Mouse (Mus musculus) G1E-ER4 (cell line): ENCODE data around the gene Hsp90ab1. TPM values are rescaled to one million over a fixed set of nuclear protein-coding genes. Genes with fewer than 3 reads are reported as not detected.

Source experiments
- GATA1 ChIP-seq: IDR thresholded peaks from one replicate; pipeline ENCODE4 v1.8.0; 2012; ENCODE audit warnings: low read length, inconsistent platforms
- polyA plus RNA-seq: library from polyadenylated mRNA; stranded (reverse); fragments of >175 nt; gene quantifications from 2 replicates; pipeline ENCODE4 v1.2.3, GENCODE M21; 2012

Gene Hsp90ab1
- polyA plus RNA-seq, 1 experiment = 319 TPM

DNA sequence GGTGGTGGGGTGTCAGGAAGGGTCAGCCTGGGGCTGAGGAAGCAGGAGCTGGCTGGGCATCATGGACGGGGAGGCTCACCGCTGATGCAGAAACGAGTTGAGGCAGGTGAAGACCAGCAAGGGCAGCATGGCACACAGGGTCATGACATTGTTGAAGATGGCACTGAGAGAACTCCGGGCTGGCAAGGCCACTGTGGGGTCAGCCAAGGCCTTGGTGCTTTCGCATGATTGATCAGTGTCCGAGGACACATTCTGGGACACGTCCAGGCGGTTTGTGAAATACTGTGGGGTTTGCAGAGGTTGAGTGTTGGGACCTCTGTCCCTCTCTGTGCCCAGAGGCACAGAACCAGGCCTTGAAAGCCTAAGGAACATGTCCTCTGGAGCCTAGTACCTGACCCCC, 16.8 kb upstream of the Hsp90ab1 start:
- no peak for TF ChIP-seq GATA1

GRCm38 (mm10) chr17:45589236-45589635, 16.2 kb upstream of the Hsp90ab1 start:
- TF ChIP-seq GATA1 = no peak

DNA sequence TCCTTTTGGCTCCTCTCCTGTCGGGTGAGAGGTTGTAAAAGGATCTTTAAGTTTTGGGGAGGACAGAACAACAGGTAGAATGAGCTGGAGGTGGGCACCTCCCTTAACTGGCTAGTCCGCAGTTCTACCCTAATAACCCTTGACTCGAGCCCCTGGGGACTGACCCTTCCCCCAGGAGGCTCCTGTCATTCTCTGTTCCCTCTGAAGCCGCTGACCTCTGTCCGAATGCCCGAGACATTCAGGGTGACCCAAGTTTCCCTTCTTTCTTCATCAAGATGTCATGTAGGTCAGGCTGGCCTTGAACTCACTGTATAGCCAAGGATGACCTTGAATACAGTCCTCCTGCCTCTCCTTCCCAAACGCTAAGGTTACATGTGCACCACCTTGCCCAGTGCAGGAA, 15.3 kb upstream of the Hsp90ab1 start:
- no peak for TF ChIP-seq GATA1

DNA sequence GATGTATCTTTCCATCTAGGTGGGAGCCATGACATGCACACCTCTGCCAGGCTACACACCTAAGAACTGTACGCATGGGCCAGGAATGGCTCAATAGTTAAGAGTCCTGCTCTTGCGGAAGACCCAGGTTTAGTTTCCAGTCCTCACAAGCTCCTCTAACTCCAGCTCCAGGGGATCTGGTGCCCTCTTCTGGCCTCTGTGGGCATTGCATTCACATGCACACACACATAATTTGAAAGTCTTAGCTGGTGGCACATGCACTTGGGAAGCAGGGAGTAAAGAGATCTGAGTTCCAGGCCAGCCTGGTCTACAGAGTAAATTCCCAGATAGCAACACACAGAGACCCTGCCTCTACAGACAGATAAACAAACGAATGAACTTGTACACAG, 13.4 kb upstream of the Hsp90ab1 start:
- TF ChIP-seq GATA1 = no peak

DNA sequence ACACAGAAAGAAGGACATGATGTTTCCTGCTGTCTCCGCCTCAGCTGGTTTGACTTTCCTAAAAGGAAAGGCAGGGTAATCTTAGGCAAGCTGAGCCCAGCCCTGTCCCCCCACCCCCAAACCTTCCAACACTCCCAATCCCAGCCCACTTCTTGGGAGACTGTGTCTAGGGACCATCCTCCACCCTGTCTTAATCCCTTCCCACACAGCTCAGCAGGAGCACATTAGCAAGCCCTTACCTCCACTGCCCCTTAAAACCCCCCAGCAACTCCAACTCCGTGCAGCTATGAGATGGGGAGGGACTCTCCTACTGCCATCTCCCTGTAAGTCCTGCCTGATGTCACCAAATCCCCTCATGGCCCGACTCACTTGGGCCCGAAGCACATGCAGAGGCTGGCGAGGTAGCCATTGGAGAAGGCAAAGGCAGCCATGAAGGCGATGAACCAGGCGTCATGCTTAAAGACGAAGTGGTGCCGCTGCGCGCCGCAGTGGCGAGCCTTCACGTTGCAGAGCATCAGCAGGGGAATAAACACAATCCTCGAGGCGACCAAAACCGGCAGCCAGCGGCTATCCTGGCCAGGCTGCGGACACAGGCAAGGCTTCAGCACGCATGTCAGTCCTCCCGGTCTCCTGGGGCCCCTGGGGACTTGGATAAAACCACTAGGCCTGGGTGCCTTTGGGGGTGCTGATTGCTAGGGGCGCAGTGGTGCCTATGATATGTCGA, 12.8 kb upstream of the Hsp90ab1 start:
- no peak for TF ChIP-seq GATA1

DNA sequence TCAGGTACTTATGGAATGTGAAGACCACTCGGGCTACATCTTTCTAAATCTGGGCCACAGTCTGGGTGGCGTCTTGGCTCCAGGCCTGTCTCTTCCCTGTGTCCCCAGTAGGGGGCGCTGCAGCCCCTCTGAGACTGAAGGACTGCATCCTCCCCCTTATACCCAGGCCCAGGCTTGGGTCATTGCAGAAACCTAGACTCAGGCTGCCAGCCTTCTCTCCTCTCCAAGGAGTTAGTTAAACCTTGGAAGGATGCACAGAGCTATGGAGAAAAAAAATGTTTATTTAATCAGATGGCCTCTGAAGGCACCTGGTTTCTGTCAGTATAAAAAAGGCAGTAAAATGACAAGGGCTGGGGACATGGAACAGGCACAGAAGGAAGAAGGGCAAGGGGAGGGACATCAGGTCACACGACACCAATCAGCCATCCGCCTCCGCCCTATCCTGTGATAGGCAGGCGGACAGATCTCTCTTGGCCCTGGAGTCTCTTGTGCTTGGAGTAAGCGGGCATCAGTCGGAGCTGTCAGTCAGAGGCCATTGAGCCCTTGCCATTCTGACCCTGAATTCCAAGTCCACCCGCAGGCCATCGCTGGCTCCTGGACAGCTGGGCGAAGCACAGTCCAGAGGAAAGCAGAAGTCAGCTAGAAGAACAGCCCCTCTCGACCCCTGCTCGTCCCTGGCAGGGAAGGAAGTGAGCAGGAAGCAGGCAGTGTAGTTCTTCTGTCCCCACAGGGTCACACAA, 12.0 kb upstream of the Hsp90ab1 start:
- no peak for TF ChIP-seq GATA1

DNA sequence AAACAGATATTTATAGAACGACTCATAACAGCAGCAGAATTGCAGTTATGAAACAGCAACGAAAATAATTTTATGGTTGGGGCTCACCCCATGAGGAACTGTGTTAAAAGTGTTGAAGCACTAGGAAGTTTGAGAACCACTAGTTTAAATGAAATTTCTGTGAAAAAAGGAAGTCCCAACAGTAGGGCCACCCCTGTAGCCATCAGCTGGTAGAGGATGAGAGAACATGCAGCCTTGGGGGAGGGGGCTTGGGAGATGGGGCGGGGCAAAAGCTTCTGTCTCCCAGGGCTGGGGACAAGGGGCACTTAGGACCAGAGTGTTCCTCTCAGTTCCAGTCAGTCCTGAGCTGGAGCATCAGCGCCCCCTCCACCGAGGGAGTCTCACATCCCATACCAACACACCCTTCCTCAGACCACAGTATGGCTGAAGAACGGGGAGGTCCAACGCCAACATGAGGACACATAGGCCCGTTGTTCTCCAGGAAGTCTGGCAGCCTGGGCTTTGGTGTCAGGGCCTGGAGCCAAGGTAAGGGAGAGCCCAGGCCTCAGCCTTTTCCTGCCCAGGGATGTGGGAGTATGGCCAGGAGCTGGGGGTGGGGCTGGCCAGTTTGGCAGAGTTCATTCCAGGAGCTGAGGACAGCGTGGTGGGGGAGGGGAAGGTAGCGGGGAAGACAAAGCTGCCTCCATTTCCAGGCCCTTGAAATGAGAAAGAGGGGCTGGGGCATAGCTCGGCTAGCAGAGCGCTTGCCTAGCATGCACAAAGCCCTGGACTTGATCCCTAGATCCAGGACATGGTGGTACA, 11.2 kb upstream of the Hsp90ab1 start:
- no peak for TF ChIP-seq GATA1

DNA sequence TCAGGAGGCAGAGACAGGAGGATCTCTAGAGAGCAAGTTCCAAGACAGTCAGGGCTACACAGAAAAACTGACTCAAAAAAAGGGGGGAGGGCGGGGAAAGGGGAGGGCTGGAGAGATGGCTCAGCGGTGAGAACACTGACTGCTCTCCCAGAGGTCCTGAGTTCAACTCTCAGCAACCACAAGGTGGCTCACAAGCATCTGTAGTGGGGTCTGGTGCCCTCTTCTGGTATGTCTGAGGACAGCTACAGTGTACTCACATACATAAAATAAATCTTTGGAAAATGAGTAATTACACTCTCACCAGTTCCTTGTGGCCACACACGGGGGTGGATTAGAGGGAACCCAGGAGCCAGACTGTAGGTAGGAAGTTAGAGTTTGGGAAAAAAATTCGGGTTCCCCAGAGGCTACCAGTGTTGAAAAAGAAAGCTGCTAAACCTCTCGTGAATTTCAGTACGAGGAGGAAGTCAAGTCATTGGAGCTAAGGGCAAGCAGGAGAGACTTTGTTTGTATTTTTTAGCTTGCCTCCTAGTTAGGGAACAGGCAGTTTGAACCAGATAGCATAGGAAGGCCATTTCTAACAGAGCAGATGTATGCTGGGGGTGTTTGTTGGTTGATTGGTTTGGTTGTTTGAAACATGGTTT, 9.8 kb upstream of the Hsp90ab1 start:
- no peak for TF ChIP-seq GATA1

- TF ChIP-seq GATA1 = peak; percentile 25
Measured at GRCm38 (mm10) chr17:45582188-45582587, 9.1 kb upstream of the Hsp90ab1 start.

DNA sequence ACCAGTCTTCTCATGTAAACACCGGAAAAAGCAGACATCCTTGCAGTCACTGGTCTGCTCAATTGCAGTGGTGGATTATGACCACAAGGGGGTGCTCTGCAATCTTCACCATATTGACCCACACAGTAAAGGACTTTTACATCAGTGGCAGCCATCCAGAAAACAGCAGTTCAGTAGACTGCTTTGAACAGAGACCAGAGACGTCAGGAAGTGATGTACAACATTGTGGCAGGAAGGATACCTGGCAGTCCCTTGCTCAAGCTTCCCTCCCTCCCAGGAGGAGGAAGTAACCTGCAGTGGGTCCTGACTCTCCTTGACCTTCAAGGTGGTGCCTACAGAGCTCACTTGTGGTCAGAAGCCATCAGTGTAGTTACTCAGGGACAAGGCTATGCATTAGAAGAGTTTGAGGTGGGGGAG, 8.5 kb upstream of the Hsp90ab1 start:
- TF ChIP-seq GATA1 = no peak

- TF ChIP-seq GATA1 = no peak
Measured at GRCm38 (mm10) chr17:45580958-45581477, 7.9 kb upstream of the Hsp90ab1 start.

- TF ChIP-seq GATA1 = no peak
Measured at GRCm38 (mm10) chr17:45579554-45579953, 6.5 kb upstream of the Hsp90ab1 start.

GRCm38 (mm10) chr17:45578843-45579242, 5.8 kb upstream of the Hsp90ab1 start:
- no peak for TF ChIP-seq GATA1

GRCm38 (mm10) chr17:45578242-45578641, 5.2 kb upstream of the Hsp90ab1 start:
- no peak for TF ChIP-seq GATA1

DNA sequence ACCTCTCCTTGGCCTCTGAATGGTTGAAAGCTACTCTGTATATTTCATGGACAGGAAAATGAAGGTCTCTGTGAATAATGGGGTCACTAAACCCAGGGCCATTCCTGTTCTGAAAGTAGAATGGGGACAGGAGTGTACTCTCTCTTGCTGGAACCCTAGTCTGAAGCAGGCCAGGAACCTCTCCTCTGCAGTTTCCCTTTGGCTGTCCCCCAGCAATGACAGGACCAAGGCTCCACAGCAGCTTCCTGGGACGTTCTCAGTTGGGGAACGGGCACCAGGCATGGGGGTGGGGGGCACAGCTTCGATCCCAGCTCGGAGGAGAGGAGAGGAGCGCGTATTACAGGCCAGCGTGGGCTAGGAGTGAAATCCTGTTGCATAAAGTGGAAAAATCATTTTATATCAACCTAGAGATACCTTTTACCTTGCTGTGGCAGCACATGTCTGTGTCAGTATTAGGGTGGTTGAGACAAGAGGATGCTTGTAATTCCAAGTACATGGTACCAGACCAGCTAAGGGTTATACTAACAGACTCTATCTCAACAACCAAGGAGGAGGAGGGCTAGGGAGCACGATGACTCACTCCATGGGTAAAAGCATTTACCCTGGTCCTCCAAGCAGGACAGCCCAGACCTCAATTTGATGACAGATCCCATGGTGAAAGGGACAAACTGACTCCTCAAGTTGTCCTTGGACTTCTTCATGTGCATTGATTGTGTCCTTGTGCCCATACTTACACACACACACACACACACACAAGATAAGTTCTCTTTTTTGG, 2.2 kb upstream of the Hsp90ab1 start:
- TF ChIP-seq GATA1 = no peak
